9 mouse cellular contexts compared by ENCODE assay signal in genomic region chr9:37932519-37932918, GRCm38 (mm10). TPM values are rescaled to one million over a fixed set of nuclear protein-coding genes. Genes with fewer than 3 reads are reported as not detected.
A peak's percentile ranks its signal among the peaks of the same experiment; 100 is the strongest.
DNase-seq lines count a peak whose midpoint lies in the region; ATAC-seq and TF ChIP-seq lines count a peak whose summit lies in the region.
"Had no signal": no experiment of that assay in that cellular context is flagged by ENCODE, and none has a peak within 500 bp of the region (broad histone marks: within the 10 kb centered on the region; RNA-seq: fewer than 3 reads in every experiment).

No protein-coding gene starts in this region.

- no peaks in the 10 kb centered on the region for H3K36me3 ChIP-seq in ES-Bruce4 (ENCODE audit: control insufficient read depth, insufficient read depth, low read length, poor library complexity, severe bottlenecking)
- no peaks in the 10 kb centered on the region for H3K36me3 ChIP-seq in heart, postnatal 0 days (replicated peaks; ENCODE audit: control insufficient read depth, insufficient read depth, low read length)
- no peaks in the 10 kb centered on the region for H3K36me3 ChIP-seq in liver, postnatal 0 days (replicated peaks; ENCODE audit: insufficient read depth, low read length)
- H3K36me3 ChIP-seq: limb, embryonic 15.5 days had no signal

- no peaks in the 10 kb centered on the region for H3K9me3 ChIP-seq in ES-Bruce4 (replicated peaks; ENCODE audit: control insufficient read depth, insufficient read depth, low read length, poor library complexity, severe bottlenecking)
- no peaks in the 10 kb centered on the region for H3K9me3 ChIP-seq in heart, postnatal 0 days (replicated peaks; ENCODE audit: control insufficient read depth, low read length)
- H3K9me3 ChIP-seq in liver, postnatal 0 days (ENCODE audit: low read length), result no peaks in the 10 kb centered on the region
- H3K9me3 ChIP-seq: limb, embryonic 15.5 days had no signal

- no peak for TF ChIP-seq POLR2A in ES-Bruce4 (IDR thresholded peaks at IDR 0.05; ENCODE audit: insufficient read depth, low read length)

- H3K4me1 ChIP-seq in ES-Bruce4 (ENCODE audit: control insufficient read depth, insufficient read depth, low read length), result no peaks in the 10 kb centered on the region
- no peaks in the 10 kb centered on the region for H3K4me1 ChIP-seq in heart, postnatal 0 days (ENCODE audit: control insufficient read depth, insufficient read depth)
- H3K4me1 ChIP-seq in liver, postnatal 0 days (ENCODE audit: insufficient read depth), result no peaks in the 10 kb centered on the region
- H3K4me1 ChIP-seq: limb, embryonic 15.5 days had no signal

- peak; percentile 38 for TF ChIP-seq CTCF in ES-Bruce4 (IDR thresholded peaks at IDR 0.05; ENCODE audit: low read depth, low read length)
- peak; percentile 93 for TF ChIP-seq CTCF in heart, postnatal 0 days (IDR thresholded peaks at IDR 0.05; ENCODE audit: low read depth)
- TF ChIP-seq CTCF in liver, postnatal 0 days (IDR thresholded peaks at IDR 0.05; ENCODE audit: low read depth), result peak; percentile 85

- TF ChIP-seq EP300 in ES-Bruce4 (IDR thresholded peaks at IDR 0.05; ENCODE audit: insufficient read depth, low read depth, low read length), result no peak
- no peak for TF ChIP-seq EP300 in heart, postnatal 0 days (IDR thresholded peaks at IDR 0.05; ENCODE audit: low read depth)
- TF ChIP-seq EP300 in liver, postnatal 0 days (IDR thresholded peaks at IDR 0.05; ENCODE audit: low read depth), result no peak

- no peak for ATAC-seq in heart, postnatal 0 days (ENCODE audit: insufficient read depth, low read depth)
- no peak for ATAC-seq in liver, postnatal 0 days
- ATAC-seq in erythroid progenitor cell, adult 5-6 weeks (replicated peaks; ENCODE audit: low FRiP score, poor library complexity, severe bottlenecking), result no peak

- 7% methylated on average over 11 of the region's 11 CpGs for whole genome bisulfite sequencing in heart, postnatal 0 days
- WGBS in liver, postnatal 0 days (ENCODE audit: insufficient replicate concordance), result 6% methylated on average over 11 of the region's 11 CpGs

- H3K4me3 ChIP-seq in ES-Bruce4 (ENCODE audit: low read depth, low read length), result no peak overlapping the region
- no peak overlapping the region for H3K4me3 ChIP-seq in heart, postnatal 0 days (ENCODE audit: low read depth, low read length)
- H3K4me3 ChIP-seq in liver, postnatal 0 days (ENCODE audit: low read depth, low read length), result no peak overlapping the region
- H3K4me3 ChIP-seq: limb, embryonic 15.5 days had no signal

- no peak overlapping the region for H3K27ac ChIP-seq in ES-Bruce4 (ENCODE audit: insufficient read depth, low read length)
- no peak overlapping the region for H3K27ac ChIP-seq in heart, postnatal 0 days (ENCODE audit: low read depth)
- no peak overlapping the region for H3K27ac ChIP-seq in liver, postnatal 0 days (ENCODE audit: low read depth)
- H3K27ac ChIP-seq: limb, embryonic 15.5 days had no signal

- H3K4me2 ChIP-seq in heart, postnatal 0 days (ENCODE audit: low read depth, low read length), result no peak overlapping the region
- no peak overlapping the region for H3K4me2 ChIP-seq in liver, postnatal 0 days (ENCODE audit: low read depth, low read length)
- H3K4me2 ChIP-seq: limb, embryonic 15.5 days had no signal

- no peaks in the 10 kb centered on the region for H3K27me3 ChIP-seq in ES-Bruce4 (ENCODE audit: control insufficient read depth, insufficient read depth, low read length, poor library complexity, severe bottlenecking)
- no peaks in the 10 kb centered on the region for H3K27me3 ChIP-seq in heart, postnatal 0 days (ENCODE audit: control insufficient read depth, insufficient read depth, low read length)
- H3K27me3 ChIP-seq in liver, postnatal 0 days (ENCODE audit: insufficient read depth, low read length), result no peaks in the 10 kb centered on the region
- H3K27me3 ChIP-seq: limb, embryonic 15.5 days had no signal

- H3K9ac ChIP-seq in ES-Bruce4 (ENCODE audit: low read depth, poor library complexity, severe bottlenecking), result no peak overlapping the region
- no peak overlapping the region for H3K9ac ChIP-seq in heart, postnatal 0 days (replicated peaks; ENCODE audit: low read depth, low read length)
- H3K9ac ChIP-seq in liver, postnatal 0 days (replicated peaks), result no peak overlapping the region
- H3K9ac ChIP-seq: limb, embryonic 15.5 days had no signal

- DNase-seq in adrenal gland, adult 2 months, result peak; percentile 56
- DNase-seq in embryo, embryonic 11.5 days (ENCODE audit: low read depth, low spot score), result peak; percentile 55
- peak; percentile 72 for DNase-seq in heart, postnatal 0 days (ENCODE audit: low spot score)
- DNase-seq in kidney, postnatal 14 days, result peak; percentile 52
- peak; percentile 22 for DNase-seq in liver, postnatal 0 days
- DNase-seq in ovary, postnatal 36 days (ENCODE audit: low spot score), result peak; percentile 25

RNA-seq across cellular contexts. Expression of gene Olfr878, which starts 14.9 kb away (rescaled TPM):
- not detected in 2 replicates for polyA plus RNA-seq in ES-Bruce4 (2011; ENCODE audit: insufficient read depth, insufficient read length, low read depth, missing spikeins)
- total RNA-seq in adrenal gland, adult 2 months (2021), result not detected
- polyA plus RNA-seq in adrenal gland, adult 2 months (2012; rRNA removed), result not detected in 2 replicates
- not detected in 2 replicates for total RNA-seq in heart, postnatal 0 days (2014; rRNA removed; ENCODE audit: low replicate concordance)
- not detected in 2 replicates for polyA plus RNA-seq in heart, postnatal 0 days (2015; fragmentation: Nextera tagmentation; extraction: Ambion mirVana)
- polyA plus RNA-seq in liver, postnatal 0 days (2015; fragmentation: Nextera tagmentation; extraction: Ambion mirVana), result not detected in 2 replicates
- not detected in 2 replicates for total RNA-seq in erythroid progenitor cell, adult 5-6 weeks (2015; ENCODE audit: low replicate concordance)
- total RNA-seq in erythroid progenitor cell, adult 5-6 weeks (2017; ENCODE audit: low replicate concordance), result not detected in 2 replicates
- polyA plus RNA-seq: limb, embryonic 15.5 days had no signal

RNA-seq across cellular contexts. Expression of gene Olfr145, which starts 36.0 kb away (rescaled TPM):
- polyA plus RNA-seq in ES-Bruce4 (2011; ENCODE audit: insufficient read depth, insufficient read length, low read depth, missing spikeins), result not detected in 2 replicates
- not detected for total RNA-seq in adrenal gland, adult 2 months (2021)
- polyA plus RNA-seq in adrenal gland, adult 2 months (2012; rRNA removed), result not detected in 2 replicates
- not detected in 2 replicates for total RNA-seq in heart, postnatal 0 days (2014; rRNA removed; ENCODE audit: low replicate concordance)
- not detected in 2 replicates for polyA plus RNA-seq in heart, postnatal 0 days (2015; fragmentation: Nextera tagmentation; extraction: Ambion mirVana)
- not detected in 2 replicates for polyA plus RNA-seq in liver, postnatal 0 days (2015; fragmentation: Nextera tagmentation; extraction: Ambion mirVana)
- not detected in 2 replicates for total RNA-seq in erythroid progenitor cell, adult 5-6 weeks (2015; ENCODE audit: low replicate concordance)
- not detected in 2 replicates for total RNA-seq in erythroid progenitor cell, adult 5-6 weeks (2017; ENCODE audit: low replicate concordance)
- polyA plus RNA-seq: limb, embryonic 15.5 days had no signal

RNA-seq across cellular contexts. Expression of gene Olfr881, which starts 59.1 kb away (rescaled TPM):
- not detected in 2 replicates for polyA plus RNA-seq in ES-Bruce4 (2011; ENCODE audit: insufficient read depth, insufficient read length, low read depth, missing spikeins)
- total RNA-seq in adrenal gland, adult 2 months (2021), result not detected
- not detected in 2 replicates for polyA plus RNA-seq in adrenal gland, adult 2 months (2012; rRNA removed)
- total RNA-seq in heart, postnatal 0 days (2014; rRNA removed; ENCODE audit: low replicate concordance), result not detected in 2 replicates
- polyA plus RNA-seq in heart, postnatal 0 days (2015; fragmentation: Nextera tagmentation; extraction: Ambion mirVana), result not detected in 2 replicates
- not detected in 2 replicates for polyA plus RNA-seq in liver, postnatal 0 days (2015; fragmentation: Nextera tagmentation; extraction: Ambion mirVana)
- total RNA-seq in erythroid progenitor cell, adult 5-6 weeks (2015; ENCODE audit: low replicate concordance), result not detected in 2 replicates
- total RNA-seq in erythroid progenitor cell, adult 5-6 weeks (2017; ENCODE audit: low replicate concordance), result not detected in 2 replicates
- polyA plus RNA-seq: limb, embryonic 15.5 days had no signal

Comparison
In these comparisons a context has a peak if more than half of its experiments do, and no peak if none do; other contexts are left out.
1. CTCF ChIP-seq: peak in every context shown above with its lines; median percentile 93 in heart, postnatal 0 days; 85 in liver, postnatal 0 days; 38 in ES-Bruce4.
2. DNase-seq: peak in every context shown above with its lines; median percentile 72 in heart, postnatal 0 days; 56 in adrenal gland, adult 2 months; 55 in embryo, embryonic 11.5 days; 52 in kidney, postnatal 14 days; 25 in ovary, postnatal 36 days; 22 in liver, postnatal 0 days.